12 mouse cellular contexts compared by ENCODE assay signal in the genomic region with DNA sequence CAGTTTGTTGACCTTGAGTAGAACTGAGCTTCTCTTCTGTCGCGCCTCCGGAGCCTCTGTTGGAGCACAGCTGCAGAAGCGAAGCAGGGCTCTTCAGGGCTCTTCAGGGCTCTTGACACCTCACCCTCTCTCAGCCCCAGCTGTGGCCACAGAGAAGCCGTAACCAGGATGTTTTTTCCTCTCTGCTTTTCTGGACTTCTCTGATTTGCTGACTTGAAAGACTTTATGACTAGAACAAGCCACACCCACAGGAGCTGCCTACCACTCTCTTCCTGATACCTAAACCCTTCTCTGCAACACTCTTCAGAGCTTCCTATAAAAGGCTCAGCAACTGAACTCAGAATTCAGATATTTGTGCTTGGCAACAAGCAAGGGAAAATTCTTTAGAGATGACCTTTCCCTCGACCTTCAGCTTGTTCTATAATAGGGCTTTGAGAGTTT. TPM values are rescaled to one million over a fixed set of nuclear protein-coding genes. Genes with fewer than 3 reads are reported as not detected.
DNase-seq lines count a peak whose midpoint lies in the region; ATAC-seq lines count a peak whose summit lies in the region.
"Had no signal": no experiment of that assay in that cellular context is flagged by ENCODE, and none has a peak within 500 bp of the region (broad histone marks: within the 10 kb centered on the region; RNA-seq: fewer than 3 reads in every experiment).

No protein-coding gene starts in this region.

- peaks cover 9% of the 10 kb centered on the region; the same call in 1 of the 2 replicates for H3K9me3 ChIP-seq in limb, embryonic 12.5 days
- no peaks in the 10 kb centered on the region for H3K9me3 ChIP-seq in limb, embryonic 10.5 days (replicated peaks)
- H3K9me3 ChIP-seq in intestine, embryonic 16.5 days (ENCODE audit: control insufficient read depth, low read length) = no peaks in the 10 kb centered on the region
- H3K9me3 ChIP-seq: forebrain, embryonic 13.5 days; hindbrain, embryonic 15.5 days; midbrain, embryonic 12.5 days had no signal

- H3K36me3 ChIP-seq in limb, embryonic 12.5 days = no peaks in the 10 kb centered on the region
- H3K36me3 ChIP-seq in limb, embryonic 10.5 days = no peaks in the 10 kb centered on the region
- H3K36me3 ChIP-seq in intestine, embryonic 16.5 days (ENCODE audit: control insufficient read depth, insufficient read depth, low read length) = no peaks in the 10 kb centered on the region
- H3K36me3 ChIP-seq: hindbrain, embryonic 15.5 days; midbrain, embryonic 12.5 days had no signal

- H3K27ac ChIP-seq in limb, embryonic 12.5 days = peak overlapping the region; percentile 41; the same call in 1 of the 2 replicates
- H3K27ac ChIP-seq in limb, embryonic 10.5 days = no peak overlapping the region
- peak overlapping the region; percentile 27 for H3K27ac ChIP-seq in intestine, embryonic 16.5 days (ENCODE audit: low read length)
- H3K27ac ChIP-seq: forebrain, embryonic 13.5 days; hindbrain, embryonic 15.5 days; midbrain, embryonic 12.5 days had no signal

- H3K27me3 ChIP-seq in limb, embryonic 12.5 days = no peaks in the 10 kb centered on the region
- no peaks in the 10 kb centered on the region for H3K27me3 ChIP-seq in limb, embryonic 10.5 days (ENCODE audit: low read depth, poor library complexity, severe bottlenecking)
- no peaks in the 10 kb centered on the region for H3K27me3 ChIP-seq in intestine, embryonic 16.5 days (replicated peaks; ENCODE audit: control insufficient read depth, insufficient read depth, low read length)
- H3K27me3 ChIP-seq: forebrain, embryonic 13.5 days; hindbrain, embryonic 15.5 days; midbrain, embryonic 12.5 days had no signal

- H3K4me3 ChIP-seq in limb, embryonic 12.5 days (replicated peaks) = no peak overlapping the region
- H3K4me3 ChIP-seq in limb, embryonic 10.5 days = no peak overlapping the region
- H3K4me3 ChIP-seq in intestine, embryonic 16.5 days (ENCODE audit: low read length) = no peak overlapping the region
- H3K4me3 ChIP-seq: forebrain, embryonic 13.5 days; hindbrain, embryonic 15.5 days; midbrain, embryonic 12.5 days had no signal

- no peak overlapping the region for H3K9ac ChIP-seq in limb, embryonic 12.5 days (replicated peaks)
- no peak overlapping the region for H3K9ac ChIP-seq in intestine, embryonic 16.5 days (ENCODE audit: low read depth, low read length)
- H3K9ac ChIP-seq: forebrain, embryonic 13.5 days; hindbrain, embryonic 15.5 days; midbrain, embryonic 12.5 days had no signal

- no peak overlapping the region for H3K4me2 ChIP-seq in limb, embryonic 12.5 days
- no peak overlapping the region for H3K4me2 ChIP-seq in intestine, embryonic 16.5 days (ENCODE audit: low read depth, low read length)
- H3K4me2 ChIP-seq: forebrain, embryonic 13.5 days; hindbrain, embryonic 15.5 days; midbrain, embryonic 12.5 days had no signal

- DNase-seq in limb, embryonic 10.5 days (ENCODE audit: low spot score) = no peak
- DNase-seq in T-cell, adult 2 months (ENCODE audit: low spot score) = peak; percentile 78
- peak; percentile 34 to 58 for DNase-seq in thymus, adult 18-20 months
- no peak for DNase-seq in urinary bladder, postnatal 36 days (ENCODE audit: low spot score in 2 of 2)
- no peak for DNase-seq in left cerebral cortex, adult 8-10 months (ENCODE audit: low spot score in 2 of 2)

- WGBS in limb, embryonic 12.5 days = 62% methylated on average over 6 of the region's 6 CpGs
- 69% methylated on average over 6 of the region's 6 CpGs for WGBS in limb, embryonic 10.5 days
- 43% methylated on average over 6 of the region's 6 CpGs for WGBS in intestine, embryonic 16.5 days

- no peaks in the 10 kb centered on the region for H3K4me1 ChIP-seq in limb, embryonic 12.5 days (replicated peaks)
- H3K4me1 ChIP-seq in limb, embryonic 10.5 days = no peaks in the 10 kb centered on the region
- H3K4me1 ChIP-seq in intestine, embryonic 16.5 days (ENCODE audit: control insufficient read depth, insufficient read depth, low read length) = no peaks in the 10 kb centered on the region
- H3K4me1 ChIP-seq: forebrain, embryonic 13.5 days; hindbrain, embryonic 15.5 days; midbrain, embryonic 12.5 days had no signal

- no peak for ATAC-seq in limb, embryonic 12.5 days (ENCODE audit: insufficient number of reproducible peaks, insufficient read depth, low FRiP score, low TSS enrichment, low read depth)
- ATAC-seq in intestine, embryonic 16.5 days = no peak
- ATAC-seq in erythroblast, adult 5-6 weeks (replicated peaks; ENCODE audit: low FRiP score, poor library complexity, severe bottlenecking) = no peak
- ATAC-seq: forebrain, embryonic 13.5 days had no signal

RNA-seq across cellular contexts. Expression of a gene that starts 20.9 kb away (rescaled TPM):
- polyA plus RNA-seq in limb, embryonic 12.5 days (2016; fragmentation: Nextera tagmentation; extraction: Ambion mirVana) = 128 and 135 TPM in 2 replicates
- 133 and 138 TPM in 2 replicates for polyA plus RNA-seq in limb, embryonic 10.5 days (2016; fragmentation: Nextera tagmentation; extraction: Ambion mirVana)
- polyA plus RNA-seq in intestine, embryonic 16.5 days (2015; fragmentation: Nextera tagmentation; extraction: Ambion mirVana) = 295 and 311 TPM in 2 replicates
- 10 to 100 TPM; 41.1 to 59.7 (median 56.5) TPM for total RNA-seq in left cerebral cortex, adult 8-10 months (2022)
- total RNA-seq in erythroblast, adult 5-6 weeks (2015; ENCODE audit: low replicate concordance) = 73.8 and 96.1 TPM in 2 replicates
- total RNA-seq in erythroblast, adult 5-6 weeks (2017; ENCODE audit: low replicate concordance) = 36.4 and 46.4 TPM in 2 replicates

RNA-seq across cellular contexts. Expression of a gene that starts 46.2 kb away (rescaled TPM):
- polyA plus RNA-seq in limb, embryonic 12.5 days (2016; fragmentation: Nextera tagmentation; extraction: Ambion mirVana) = 0.19 and 5.1 TPM in 2 replicates
- 0.16 TPM in 1 of 2 replicates, not detected in the other for polyA plus RNA-seq in limb, embryonic 10.5 days (2016; fragmentation: Nextera tagmentation; extraction: Ambion mirVana)
- polyA plus RNA-seq in intestine, embryonic 16.5 days (2015; fragmentation: Nextera tagmentation; extraction: Ambion mirVana) = 35.0 and 38.4 TPM in 2 replicates
- 1 to 10 TPM in 3 of 4 experiments, under 1 TPM in 1; 0.73 to 1.5 (median 1.2) TPM for total RNA-seq in left cerebral cortex, adult 8-10 months (2022)
- not detected in 2 replicates for total RNA-seq in erythroblast, adult 5-6 weeks (2015; ENCODE audit: low replicate concordance)
- total RNA-seq in erythroblast, adult 5-6 weeks (2017; ENCODE audit: low replicate concordance) = not detected in 2 replicates

RNA-seq across cellular contexts. Expression of a gene that starts 55.3 kb away (rescaled TPM):
- 1,314 and 1,328 TPM in 2 replicates for polyA plus RNA-seq in limb, embryonic 12.5 days (2016; fragmentation: Nextera tagmentation; extraction: Ambion mirVana)
- polyA plus RNA-seq in limb, embryonic 10.5 days (2016; fragmentation: Nextera tagmentation; extraction: Ambion mirVana) = 1,294 and 1,475 TPM in 2 replicates
- 816 and 895 TPM in 2 replicates for polyA plus RNA-seq in intestine, embryonic 16.5 days (2015; fragmentation: Nextera tagmentation; extraction: Ambion mirVana)
- 100 to 1,000 TPM; 904 to 960 (median 945) TPM for total RNA-seq in left cerebral cortex, adult 8-10 months (2022)
- total RNA-seq in erythroblast, adult 5-6 weeks (2015; ENCODE audit: low replicate concordance) = 15.3 and 19.6 TPM in 2 replicates
- 4.3 and 5.9 TPM in 2 replicates for total RNA-seq in erythroblast, adult 5-6 weeks (2017; ENCODE audit: low replicate concordance)

RNA-seq across cellular contexts. Expression of a gene that starts 55.5 kb away (rescaled TPM):
- not detected in 2 replicates for polyA plus RNA-seq in limb, embryonic 12.5 days (2016; fragmentation: Nextera tagmentation; extraction: Ambion mirVana)
- not detected in 2 replicates for polyA plus RNA-seq in limb, embryonic 10.5 days (2016; fragmentation: Nextera tagmentation; extraction: Ambion mirVana)
- not detected in 2 replicates for polyA plus RNA-seq in intestine, embryonic 16.5 days (2015; fragmentation: Nextera tagmentation; extraction: Ambion mirVana)
- total RNA-seq in left cerebral cortex, adult 8-10 months (2022) = not detected
- total RNA-seq in erythroblast, adult 5-6 weeks (2015; ENCODE audit: low replicate concordance) = not detected in 2 replicates
- 4.7 TPM in 1 of 2 replicates, not detected in the other for total RNA-seq in erythroblast, adult 5-6 weeks (2017; ENCODE audit: low replicate concordance)
- total RNA-seq: left cerebral cortex, adult 18-20 months had no signal
- polyA plus RNA-seq: forebrain, embryonic 13.5 days; hindbrain, embryonic 15.5 days; midbrain, embryonic 12.5 days had no signal

Comparison
In these comparisons a context has a peak if more than half of its experiments do, and no peak if none do; other contexts are left out.
1. DNase-seq: peak in T-cell, adult 2 months (single experiment) and thymus, adult 18-20 months (2 of 2); none in limb, embryonic 10.5 days (single experiment), urinary bladder, postnatal 36 days (0 of 2) and left cerebral cortex, adult 8-10 months (0 of 2).